Mouse (Mus musculus) embryo, embryonic 11.5 days (tissue): ENCODE data around the gene Eva1c.
"Not testable (repeated sequence)": the region's sequence is repeated elsewhere in the genome, so short reads cannot be mapped to it uniquely, and the experiment has no call there.

ENCODE experiments used
- DNase-seq: peaks from one replicate; pipeline ENCODE4 v3.0.0-alpha.2; 2012; ENCODE audit warnings: low read depth, low spot score

The Eva1c gene

DNA sequence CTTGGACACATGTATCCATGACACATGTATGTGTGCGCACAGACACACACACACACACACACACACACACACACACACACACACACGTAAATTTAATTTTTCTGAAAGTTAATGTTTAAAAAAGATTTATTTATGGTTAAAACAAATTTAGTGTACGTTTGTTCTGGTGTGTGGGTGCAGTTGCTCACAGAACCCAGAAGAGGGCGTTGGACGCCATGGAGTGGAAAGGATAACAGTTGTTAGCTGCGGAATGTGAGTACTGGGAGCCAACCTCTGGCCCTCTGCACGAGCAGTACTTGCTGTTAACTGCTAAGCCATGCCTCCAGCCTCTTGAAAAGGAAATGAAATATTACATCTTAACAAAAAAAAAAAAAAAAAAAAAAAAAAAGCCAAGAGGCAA lies at the start of gene Eva1c:
Eva1c (plus strand) TSS at position 263 of the 400 bp plus-strand sequence.
- no peak for DNase-seq

DNA sequence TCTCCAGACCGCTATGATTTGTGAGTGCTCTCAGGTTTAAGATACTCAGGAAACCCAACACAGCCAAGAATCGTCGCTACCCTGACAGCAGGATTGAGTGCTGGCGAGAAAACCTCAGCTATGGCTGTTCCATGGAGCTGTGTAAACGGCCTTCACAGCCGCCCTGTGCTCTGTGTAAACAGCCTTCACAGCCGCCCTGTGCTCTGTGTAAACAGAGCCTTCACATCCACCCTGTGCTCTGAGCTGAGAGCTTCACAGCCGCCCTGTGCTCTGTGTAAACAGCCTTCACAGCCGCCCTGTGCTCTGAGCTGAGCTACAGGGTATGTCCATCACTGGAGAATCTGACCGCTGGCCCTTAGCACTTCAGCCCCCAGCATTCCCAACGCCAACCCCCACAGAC lies 46.7 kb upstream of the Eva1c start:
- no peak for DNase-seq

DNA sequence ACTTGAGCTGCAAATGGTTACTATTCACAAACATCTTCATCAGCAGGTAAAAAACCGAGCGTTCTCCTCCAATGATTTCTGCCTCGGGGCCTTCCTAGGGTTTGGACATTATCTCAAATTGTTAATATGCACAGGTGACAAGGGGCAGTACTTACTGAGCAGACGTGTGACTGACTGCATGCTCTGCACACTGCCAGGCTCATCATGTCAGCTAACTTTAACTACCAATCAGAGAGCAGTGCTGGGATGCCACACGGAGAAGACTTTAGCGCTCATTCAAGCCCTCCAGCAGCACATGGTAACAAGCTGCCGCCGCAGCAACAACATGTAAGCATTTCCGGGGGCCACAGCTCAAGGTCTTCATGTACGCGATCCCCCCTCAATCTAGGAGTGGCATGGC lies 43.2 kb upstream of the Eva1c start:
- no peak for DNase-seq

DNA sequence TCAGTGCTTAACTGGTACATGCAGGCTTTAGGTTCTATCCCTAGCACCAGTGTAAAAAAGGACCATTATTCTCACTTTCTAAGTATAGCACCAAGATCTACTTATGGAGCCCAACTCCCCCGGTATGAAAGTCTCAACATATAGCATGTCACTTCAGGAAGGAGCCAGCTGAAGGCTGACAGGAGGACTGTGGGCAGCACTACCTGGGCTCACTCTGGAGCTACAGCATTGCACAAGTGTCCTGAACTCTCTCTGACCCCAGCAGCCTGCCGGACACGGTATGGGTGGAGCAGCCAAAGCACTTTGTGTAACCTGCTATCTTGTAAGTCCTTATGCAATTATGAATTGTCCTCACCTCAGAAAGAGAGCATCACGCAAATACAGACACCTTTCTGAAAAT lies 41.3 kb upstream of the Eva1c start:
- DNase-seq: no peak

DNA sequence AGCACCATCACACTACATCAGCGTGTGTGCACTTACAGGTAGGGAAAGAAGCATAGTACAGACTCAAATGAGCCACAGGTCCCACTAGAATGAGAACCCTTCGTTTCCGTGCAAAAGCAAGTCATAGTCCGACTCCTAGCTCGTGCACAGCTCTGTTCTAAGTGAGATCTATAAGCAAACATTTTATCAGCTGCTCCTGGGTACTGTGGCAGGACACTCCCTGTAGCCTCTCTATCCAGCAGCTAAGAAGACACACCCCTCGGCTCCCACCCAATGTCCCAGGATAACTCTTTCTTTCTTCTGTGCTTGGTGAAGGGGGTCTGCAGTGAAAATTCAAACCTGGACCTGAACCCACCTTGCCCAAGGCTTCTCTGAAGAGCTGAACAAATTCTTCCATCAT lies 37.9 kb upstream of the Eva1c start:
- DNase-seq: no peak

DNA sequence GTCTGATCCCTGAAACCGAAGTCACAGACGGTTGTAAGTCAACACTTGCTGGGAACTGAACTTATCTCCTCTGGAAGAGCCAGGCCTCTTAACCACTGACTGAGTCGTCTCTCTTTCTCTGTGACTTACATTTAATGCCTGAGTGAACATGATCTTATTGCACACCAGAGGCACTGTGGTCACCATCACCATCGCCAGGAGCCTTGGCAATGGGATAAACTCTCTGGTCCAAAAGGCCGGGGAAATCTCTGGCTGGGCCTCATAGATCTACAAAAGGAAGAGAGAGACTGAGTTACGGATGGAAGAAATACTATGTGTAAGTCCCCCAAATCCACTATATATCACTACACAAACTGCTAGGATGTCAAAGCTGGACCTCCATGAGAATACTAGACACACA lies 35.6 kb upstream of the Eva1c start:
- no peak for DNase-seq

DNA sequence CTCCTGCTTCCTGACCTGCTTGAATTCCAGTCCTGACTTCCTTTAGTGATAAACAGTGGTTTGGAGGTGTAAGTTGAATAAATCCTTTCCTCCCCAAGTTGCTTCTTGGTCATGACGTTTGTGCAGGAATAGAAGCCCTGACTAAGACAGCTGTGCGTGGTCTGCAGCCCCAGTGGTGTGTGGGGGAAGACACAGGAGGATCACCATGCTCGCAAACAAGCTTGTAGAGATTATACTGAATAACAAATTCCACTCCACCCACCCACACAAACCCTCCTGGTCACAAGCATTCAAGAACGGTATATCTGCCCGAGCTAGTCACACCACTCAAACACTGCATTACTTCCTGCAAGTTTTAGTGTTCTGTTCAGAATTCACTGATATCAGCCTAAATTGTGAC lies 34.5 kb upstream of the Eva1c start:
- no peak for DNase-seq

DNA sequence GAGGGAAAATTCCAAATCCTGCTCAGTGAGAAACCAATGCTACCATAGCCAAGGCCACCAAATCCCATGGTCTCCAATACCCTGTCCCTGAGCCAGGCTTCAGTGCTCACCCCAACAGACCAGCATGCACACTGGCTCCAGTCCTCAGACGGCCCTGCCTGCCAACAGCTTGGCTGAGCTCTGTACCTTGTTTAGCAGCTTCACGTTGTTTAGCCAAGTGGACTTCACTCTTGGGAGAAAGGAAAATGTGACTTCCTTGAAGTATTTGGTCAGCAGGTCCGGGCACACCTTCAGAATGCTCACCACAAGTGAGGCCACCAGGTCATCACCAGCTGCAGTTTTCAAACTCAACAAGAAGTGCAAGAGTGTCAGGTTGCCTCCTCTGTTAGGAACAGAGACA lies 34.0 kb upstream of the Eva1c start:
- DNase-seq: no peak

DNA sequence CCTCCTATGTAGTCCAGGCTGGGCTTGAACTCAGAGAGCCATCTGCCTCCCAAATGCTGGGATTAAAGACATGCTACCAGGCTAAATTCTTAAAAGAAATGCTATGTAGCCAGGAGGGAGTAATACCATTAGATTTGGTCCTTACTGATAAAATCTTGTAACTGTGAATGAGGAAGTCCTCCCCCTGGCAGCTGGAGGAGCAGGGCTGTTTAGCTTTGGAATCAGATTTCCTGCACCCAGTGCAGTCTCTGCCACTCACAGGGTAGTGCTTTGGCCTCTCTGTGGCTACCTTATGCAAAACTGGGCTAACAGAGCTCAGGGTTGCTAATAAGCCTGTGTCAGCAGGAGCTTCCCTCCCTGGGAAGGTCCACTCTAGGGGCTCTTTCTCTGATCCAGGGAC lies 31.8 kb upstream of the Eva1c start:
- DNase-seq: no peak

DNA sequence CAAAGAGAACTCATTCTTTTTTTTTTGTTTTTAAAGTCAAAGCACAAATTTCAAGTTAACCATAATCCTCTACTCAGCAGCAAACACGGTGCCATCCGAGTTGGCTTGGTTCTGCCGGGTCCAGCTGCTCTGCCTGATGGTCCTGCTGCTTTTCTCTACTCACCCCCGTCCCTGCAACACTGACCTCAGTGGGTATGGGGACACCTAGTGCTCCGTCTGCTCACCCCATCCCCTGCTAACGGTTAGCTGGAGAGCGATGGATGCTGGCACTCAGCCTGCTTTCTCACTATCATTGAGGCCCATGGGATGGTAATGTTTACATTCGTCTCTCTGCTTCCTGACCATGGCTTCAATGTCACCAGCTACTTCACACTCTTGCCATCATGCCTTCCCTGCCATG lies 28.1 kb upstream of the Eva1c start:
- no peak for DNase-seq

DNA sequence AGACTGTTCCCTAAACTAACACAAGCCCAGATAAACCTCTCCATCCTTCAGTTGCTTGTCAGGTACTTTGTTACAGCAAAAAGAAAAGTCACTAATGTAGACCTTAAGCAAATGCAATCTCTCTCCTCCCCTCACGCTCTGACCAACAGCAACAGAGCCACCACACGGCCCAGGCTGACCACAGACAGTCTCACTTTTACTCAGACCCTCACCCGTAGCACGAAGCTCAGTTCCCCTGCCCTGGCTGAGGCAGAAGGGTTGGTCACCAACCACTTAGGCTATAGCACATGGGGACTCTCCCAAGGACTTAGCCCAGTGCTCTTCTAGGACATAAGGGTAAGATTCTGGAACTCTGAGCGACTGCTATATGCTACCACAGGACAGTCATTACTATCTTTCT lies 27.7 kb upstream of the Eva1c start:
- no peak for DNase-seq

DNA sequence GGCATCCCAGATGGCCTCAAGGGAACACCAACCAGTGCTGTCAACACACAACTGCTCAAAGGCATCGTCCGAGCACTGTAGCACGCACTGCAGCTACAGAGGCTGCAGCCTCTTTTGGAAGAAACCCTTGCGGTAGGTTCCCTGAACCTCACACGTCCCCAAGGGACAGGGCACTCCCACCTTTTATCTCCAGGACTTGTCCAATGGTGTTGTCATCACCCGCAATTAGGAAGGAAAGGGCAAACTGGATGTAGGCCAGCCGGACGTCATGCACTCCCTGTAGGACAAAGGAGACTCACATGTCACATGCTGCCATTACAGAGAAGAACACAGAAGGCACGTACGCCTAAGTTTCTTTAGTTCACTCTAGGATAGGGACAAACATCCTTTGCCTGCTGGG lies 26.7 kb upstream of the Eva1c start:
- no peak for DNase-seq

DNA sequence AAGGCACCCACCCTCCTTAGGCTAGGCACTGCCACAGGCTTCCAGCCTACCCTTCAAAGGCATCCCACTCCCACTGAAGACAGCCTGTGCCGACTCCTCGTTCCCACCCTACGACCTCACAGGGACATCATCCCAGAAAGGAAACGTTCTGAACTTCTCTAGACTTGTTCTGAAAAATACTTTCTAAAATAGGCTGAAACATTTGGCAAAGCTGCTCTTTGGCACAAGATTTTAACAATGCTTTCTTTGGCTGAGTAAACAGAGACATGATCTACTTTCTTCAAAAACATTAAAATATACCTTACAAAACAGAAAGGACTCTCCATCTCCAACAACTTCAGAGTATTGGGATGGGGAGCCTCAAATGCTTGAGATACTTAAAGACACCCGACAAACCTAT lies 25.3 kb upstream of the Eva1c start:
- no peak for DNase-seq

DNA sequence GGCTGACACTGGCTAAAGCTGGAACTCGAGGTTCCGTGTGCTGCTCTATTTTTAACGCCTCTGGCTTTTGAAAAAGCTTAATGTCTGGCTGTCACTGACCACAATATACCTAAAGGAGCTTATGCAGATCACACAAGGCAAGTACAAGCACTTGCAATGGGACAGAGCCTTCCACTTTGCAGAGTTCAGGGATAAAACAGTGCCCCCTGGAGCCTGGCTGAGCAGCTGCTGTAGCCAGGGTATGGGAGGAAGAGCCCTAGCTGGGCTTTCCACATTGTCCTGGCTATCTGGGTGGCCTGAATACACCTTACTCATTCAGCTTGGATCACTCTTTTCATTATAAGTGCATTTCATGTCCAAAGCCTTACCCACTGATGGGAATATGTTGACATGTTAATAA lies 24.6 kb upstream of the Eva1c start:
- no peak for DNase-seq

DNA sequence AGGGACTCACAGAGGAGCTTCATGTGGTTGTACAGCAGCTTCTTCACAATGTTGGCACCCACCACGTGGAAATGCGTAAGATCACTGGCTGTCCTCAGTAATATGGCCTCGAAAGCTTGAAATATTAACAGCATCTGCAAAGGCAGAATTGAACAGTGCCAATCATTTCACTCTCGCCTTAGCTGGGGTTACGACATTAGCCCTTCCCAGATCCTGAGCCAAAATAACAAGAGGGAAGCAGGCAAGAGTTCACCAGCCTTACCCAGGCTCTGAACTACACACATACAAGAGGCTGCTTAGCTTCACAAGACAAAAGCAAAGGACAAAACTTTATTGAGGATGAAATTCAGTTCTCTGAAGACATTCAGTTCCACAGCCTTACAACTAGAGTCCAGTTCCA lies 22.1 kb upstream of the Eva1c start:
- no peak for DNase-seq

DNA sequence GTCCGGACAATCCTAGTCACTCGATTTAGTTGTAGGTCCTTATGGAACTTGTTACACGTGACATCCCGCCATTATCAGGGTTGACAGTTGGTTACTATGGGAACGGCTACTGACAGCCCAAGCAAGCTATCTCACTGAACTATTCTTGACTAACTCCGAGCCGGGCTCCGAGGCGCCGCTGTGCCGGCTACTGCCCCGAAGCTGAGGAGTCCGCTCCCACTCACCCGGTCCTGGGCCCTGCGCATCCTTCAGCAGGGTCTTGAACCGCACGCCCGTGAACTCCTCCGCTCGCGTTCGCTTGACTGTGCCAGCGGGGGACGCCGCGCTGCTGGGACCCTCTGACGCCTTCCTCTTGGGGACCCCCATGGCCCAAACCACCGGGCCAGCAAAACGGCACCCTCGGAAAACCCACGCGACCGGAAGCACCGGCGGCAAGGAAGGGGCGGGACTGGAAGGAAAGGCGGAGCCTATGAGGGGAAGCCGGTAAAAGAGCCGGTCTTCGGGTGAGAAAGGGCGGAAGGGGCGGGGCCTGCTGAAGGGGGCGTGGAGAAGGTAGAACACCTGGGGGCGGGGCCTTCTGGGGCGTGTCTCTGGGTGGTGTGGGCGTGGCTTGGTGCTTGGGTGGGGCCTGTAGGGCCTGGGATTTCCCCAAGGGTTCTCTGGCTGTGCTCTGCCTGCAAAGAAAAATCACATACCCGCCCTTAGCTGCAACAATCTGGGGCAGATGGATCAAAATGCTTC lies 16.4 kb upstream of the Eva1c start, which contains the start of gene Urb1:
Urb1 (minus strand) TSS at position 439 of the 741 bp plus-strand sequence.
- DNase-seq: peak; percentile 88

DNA sequence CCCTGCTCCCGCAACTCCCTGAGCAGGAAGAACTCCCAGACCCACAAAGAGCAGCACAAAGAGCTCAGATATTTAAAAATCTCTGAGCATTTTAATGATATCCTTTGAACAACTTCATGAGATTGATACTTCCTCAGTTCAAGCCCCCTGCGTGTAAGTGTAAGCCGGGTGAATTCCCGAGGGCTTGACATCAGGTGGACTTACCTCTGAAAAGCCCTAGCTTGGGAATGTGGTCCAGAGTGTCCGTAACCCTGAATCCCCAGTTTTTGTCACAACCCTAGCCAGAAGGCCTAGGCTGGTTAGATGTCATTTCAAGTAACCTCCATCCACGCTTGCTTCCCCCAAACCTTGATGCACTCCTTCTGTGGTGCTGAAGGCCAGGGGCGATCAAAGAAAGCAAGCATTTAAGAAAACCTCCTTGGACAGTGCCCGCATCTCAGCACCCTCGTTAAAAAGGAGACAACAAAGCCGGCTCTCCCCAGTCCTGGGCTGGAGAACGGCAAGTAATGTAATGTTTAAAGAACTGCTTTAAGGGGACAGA lies 15.7 kb upstream of the Eva1c start:
- no peak for DNase-seq

DNA sequence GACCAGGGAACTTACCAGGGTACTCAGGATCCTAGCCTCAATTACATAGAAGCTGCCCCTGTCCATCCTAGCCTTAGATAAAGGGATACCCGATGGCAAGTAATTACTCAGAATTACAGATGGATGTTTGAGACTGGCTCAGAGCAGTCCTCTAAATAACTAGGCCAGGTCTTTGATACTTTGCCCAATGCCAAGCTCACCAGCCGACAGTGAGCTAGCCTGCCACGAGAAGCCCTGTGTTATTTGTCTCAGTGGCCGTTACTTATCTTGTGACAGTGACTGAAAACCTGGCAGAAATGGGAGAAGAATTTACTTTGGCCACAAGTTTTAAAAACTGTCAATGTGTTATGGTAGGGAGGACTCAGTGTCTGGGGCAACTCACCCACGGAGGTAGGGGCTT lies 14.4 kb upstream of the Eva1c start:
- DNase-seq: no peak

DNA sequence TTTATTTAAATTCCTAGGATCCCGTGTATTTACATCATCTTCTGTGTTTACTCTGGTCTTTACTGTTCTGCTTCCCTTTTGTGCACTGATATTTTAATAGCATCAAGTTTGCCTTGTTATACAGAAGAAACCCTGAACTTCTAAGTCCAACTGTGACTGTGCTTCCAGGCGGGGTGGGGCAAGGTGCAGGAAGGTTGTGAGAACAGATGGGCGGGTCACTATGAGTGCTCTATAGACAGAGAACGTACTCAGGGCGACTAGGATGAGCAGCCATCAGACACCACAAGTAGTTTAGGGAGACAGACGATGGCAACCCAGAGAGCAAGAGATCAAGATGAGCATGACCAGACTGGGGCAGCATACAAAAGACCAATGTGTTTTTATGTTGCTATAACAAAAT lies 6.2 kb upstream of the Eva1c start:
- no peak for DNase-seq

DNA sequence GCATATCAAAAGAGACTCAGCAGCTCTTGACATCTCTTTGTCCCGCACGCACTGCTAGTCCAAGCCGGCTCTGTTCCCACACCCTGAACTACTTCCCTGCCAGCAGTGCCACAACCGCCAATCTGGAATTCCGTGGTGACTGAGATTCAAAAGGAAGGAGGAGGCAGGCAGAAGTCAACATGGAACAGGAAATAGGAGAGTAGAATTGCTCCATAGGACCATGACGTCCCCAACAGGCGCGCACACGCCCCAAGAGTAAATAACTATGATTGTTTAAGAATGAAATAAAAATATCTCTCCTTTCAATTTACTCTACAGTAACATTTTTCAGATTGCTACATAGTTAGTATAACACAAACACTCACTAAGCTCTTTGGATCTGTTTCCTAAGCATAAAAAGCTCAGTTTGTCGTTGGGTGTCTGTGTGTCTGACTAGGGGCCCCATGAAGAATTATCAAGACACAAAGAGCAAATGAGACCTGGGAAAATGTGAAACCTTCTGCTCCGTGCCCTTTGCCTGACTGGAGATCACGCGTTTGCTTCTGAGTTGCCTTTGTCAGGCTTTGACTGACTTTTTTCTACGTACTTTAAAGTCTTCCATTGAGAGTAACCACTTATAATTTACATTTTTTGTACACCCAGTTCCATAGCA lies 5.3 kb upstream of the Eva1c start:
- DNase-seq: no peak

DNA sequence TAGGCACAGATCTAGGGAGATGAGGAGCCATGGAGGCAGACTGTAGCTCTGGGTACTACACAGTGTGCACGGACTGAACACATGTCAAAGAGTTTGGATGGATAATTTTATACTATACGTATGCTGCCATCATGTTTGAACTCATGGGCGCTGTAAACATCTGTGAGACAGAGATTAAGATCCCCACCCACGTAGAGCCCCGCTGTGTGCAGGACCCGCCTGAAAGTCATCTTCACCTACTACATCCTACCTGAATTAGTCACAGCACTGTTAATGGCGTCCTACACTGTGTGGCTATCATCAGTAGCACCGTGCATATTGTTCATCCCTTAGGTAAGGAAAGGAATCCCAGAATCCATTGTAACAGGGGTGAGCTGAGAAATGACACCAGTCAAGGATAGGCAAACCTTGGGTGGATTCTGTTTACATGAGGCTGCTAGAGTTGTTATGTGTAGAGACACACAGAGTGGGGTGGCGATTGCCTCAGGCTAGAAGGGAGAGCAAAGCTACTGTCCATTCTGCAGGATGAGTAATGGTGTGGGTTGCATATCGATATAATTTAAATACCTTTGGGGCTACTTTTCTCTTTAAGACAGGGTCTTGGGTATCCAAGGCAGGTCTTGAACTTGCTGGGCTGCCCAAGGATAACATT lies 4.1 kb upstream of the Eva1c start:
- DNase-seq: no peak

DNA sequence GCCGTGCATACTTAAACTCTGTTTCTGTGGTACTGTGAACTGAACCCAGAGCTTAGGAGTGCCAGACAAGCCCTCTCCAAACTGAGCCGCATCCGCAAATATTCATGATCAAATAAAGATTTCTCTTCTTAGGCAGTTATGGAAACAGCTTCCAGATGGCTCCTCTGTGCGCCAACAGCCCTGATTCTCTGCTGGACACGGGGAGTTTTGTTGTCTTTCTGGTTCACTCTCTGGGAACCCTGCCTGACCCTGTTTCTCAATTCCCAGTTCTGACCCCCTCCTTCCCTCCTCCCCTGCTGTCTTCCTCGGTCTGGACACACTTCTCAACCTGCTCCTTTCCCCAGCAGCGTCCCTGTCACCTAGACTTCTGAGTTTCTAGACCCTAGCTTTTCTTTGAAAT lies 3.5 kb upstream of the Eva1c start:
- no peak for DNase-seq

DNA sequence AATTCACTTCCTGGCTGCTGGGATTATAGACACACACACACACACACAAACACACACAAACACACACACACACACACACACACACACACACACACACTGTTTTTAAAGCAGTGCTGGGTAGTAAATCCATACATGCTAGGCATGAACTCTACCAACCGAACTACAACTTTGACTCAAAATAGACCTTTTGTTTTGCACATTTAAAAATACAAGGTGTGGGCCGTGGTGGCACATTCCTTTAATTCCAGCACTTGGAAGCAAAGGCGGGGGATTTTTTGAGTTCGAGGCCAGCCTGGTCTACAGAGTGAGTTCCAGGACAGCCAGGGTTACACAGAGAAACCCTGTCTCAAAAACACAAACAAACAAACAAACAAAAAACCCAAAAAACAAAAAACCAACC lies 2.5 kb upstream of the Eva1c start:
- not testable (repeated sequence) for DNase-seq
